Mouse (Mus musculus) neural tube, postnatal 0 days (tissue): Measurements from ENCODE around the gene Odf2. TPM values are rescaled to one million over a fixed set of nuclear protein-coding genes. Genes with fewer than 3 reads are reported as not detected.

ENCODE experiments used
- microRNA-seq: library from miRNA; unstranded; fragments of <30 nt; microRNA quantifications from one replicate; pipeline ENCODE4, GENCODE M21; 2016
- polyA plus RNA-seq: library from polyadenylated mRNA; unstranded; fragments of >200 nt; fragmentation: Nextera tagmentation; extraction: Ambion mirVana; gene quantifications from 2 replicates; pipeline ENCODE4 v1.2.1, GENCODE M21; 2015

Gene Odf2
- polyA plus RNA-seq = 59.9 and 65.7 TPM in 2 replicates

DNA sequence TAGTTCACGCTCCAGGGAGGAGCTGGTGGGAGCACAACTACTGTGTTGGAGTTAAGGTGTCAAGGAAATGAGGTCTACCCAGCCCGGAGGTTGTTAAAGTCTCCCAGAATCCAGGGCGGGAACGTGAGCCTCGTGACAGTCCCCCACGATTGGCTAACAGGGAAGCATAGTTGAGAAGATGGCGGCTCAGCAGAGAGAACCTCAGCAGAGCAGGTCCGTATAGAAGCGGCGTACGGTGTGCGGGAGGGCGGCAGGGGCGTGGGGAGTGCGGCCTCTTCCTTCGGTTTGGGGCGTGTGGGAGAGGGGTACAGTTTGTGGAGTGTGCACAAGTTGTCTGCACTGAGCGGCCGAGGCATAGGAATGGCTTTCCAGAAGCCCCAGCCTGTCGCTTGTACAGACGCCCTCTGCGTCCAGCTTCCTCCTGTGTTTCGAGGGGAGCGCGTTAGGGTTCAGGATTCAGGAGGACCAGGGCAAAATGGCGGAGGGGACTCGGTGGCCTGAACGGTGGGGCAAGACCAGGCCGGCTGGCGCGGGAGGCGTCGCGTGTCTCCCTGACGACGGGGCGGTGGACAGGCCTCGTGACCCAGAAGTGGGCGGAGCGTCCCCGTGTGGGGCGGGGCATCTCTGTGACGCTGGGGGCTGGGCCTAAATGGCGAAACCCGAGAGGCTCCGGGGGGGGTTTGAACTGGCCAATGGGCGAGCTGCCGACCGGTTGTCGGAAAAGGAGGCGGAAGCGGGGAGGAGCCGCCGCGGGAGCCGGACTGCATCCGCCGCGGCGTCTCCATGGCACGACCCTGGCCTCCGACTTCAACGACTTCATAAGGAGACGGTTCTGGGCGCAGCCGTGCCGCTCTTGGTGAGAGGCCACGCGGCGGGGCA is at the start of gene Odf2:
Odf2 (plus strand) TSS at position 156 of the 879 bp plus-strand sequence.

DNA sequence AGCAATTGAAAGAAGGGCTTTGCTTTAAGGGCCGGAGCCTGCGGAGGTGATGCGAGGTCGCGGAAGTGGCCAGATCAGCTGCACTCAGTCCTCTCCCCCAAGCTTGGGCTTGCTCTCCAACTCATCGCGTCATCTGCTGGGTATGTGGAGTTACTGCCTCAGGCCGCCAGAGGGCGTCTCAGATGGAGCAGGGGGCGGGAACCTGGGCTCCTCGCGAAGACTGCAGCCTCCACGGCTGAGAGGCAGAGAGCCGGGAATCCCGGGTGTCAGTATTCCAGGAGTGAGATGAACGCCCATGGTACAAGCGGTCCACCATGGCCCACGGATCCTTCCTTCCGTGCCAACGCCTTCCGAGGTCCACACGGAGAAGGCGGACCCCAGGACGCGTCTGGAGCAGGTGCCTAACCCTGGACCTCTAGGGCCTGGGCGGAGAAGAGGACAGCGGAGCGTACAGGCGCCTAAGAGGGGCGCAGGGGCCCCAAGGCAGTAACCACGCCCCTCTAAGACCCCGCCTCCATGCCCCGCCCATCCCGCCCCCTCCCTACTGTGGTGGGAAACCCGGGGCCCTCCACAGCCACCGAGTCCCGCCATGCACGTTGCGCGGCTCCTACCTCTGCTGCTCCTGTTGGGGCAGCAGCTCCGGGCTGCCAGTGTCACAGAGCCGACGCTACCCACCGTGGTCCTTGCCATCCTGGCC is 19.9 kb upstream of the Odf2 start, which contains the start of gene Cercam:
Cercam (plus strand) TSS at position 216 of the 697 bp plus-strand sequence.

DNA sequence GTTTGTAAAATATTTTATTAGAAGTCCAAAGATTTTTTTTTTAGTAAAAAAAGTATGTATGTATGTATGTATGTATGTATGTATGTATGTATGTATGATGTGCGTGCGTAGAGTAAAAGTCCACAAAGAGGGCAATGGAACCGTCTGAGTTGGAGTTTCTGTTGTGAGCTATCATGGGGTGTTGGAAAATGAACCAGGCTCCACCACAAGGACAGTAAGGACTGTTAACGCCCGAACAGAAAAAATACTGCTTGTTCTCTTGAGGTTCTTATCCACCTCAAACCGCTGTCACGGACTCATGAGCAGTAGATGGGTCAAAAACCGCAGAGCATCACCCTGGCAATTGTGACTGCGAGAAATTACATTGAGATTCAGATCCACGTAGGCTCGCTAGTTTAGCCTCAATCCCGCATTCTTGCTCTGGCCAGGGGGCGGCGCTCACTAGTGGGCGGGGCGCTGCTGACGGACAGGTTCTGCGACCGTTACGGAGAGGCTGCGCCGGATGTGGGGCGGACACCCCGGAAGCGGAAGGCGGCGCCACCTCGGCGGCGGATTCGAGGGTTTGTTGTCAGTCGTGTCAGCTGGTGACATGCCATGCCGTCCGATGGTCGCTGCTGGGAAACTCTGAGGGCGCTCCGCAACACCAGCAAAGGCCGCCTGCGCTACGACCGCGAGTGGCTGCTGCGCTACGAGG is 46.0 kb downstream of the Odf2 start, which contains the start of gene Gle1:
Gle1 (plus strand) TSS at position 521 of the 694 bp plus-strand sequence.

DNA sequence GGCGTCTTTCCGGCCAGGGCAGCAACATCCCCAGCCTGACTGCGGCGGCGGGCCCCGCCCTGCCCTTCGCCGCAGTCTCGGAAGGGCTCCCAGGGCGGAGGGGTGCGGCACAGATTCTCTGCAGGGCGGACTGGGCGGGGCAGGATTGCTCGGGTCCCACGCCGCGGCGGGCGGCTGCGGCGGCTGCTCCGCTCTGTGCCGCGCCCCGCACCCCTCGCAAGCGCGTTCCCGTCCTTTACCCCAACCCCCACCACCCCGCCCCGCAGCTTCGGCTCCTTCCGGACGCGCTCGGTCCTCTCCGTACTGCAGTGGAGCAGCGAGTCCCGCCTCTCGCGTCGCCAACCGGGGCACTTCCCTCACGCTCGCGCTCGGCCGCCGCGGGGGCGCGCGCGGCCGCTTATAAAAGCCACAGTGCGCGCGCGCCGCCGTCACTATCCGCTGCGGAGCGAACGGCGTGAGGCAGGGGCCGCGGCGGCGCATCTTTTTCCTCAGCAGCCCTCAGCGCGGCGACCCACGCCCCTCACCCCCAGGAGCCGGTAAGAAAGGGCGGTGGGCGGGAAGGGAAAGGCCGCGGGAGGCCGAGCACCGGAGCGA is 76.3 kb downstream of the Odf2 start, which contains the start of gene Sptan1:
Sptan1 (plus strand) TSS at position 311 of the 594 bp plus-strand sequence.

Small RNA genes lying within 50 kb of the gene (microRNA-seq; reads per million reads assigned to microRNA genes)
- gene Mir219a-2 (not detected), gene Mir219b (not detected)

Other genes with a start within 250 kb of the Odf2 start
- 0.75 and 0.85 TPM in 2 replicates for gene Gm13420, start 137.5 kb upstream of the Odf2 start, polyA plus RNA-seq
- not detected in 2 replicates for gene Gm13547, start 129.9 kb upstream of the Odf2 start, polyA plus RNA-seq
- 35.9 and 50.8 TPM in 2 replicates for gene Coq4, start 101.7 kb upstream of the Odf2 start, polyA plus RNA-seq
- 30.1 and 35.4 TPM in 2 replicates for gene Trub2, start 100.7 kb upstream of the Odf2 start, polyA plus RNA-seq
- 56.0 and 57.6 TPM in 2 replicates for gene Slc27a4, start 86.6 kb upstream of the Odf2 start, polyA plus RNA-seq
- gene Urm1, start 69.1 kb upstream of the Odf2 start, polyA plus RNA-seq = 28.1 and 31.0 TPM in 2 replicates
- gene Cercam, start 20.1 kb upstream of the Odf2 start, polyA plus RNA-seq = 20.6 and 20.7 TPM in 2 replicates
- 39.7 and 44.2 TPM in 2 replicates for gene Gle1, start 46.2 kb downstream of the Odf2 start, polyA plus RNA-seq
- gene Sptan1, start 76.3 kb downstream of the Odf2 start, polyA plus RNA-seq = 183 and 244 TPM in 2 replicates
- 57.4 and 65.7 TPM in 2 replicates for gene Wdr34, start 159.7 kb downstream of the Odf2 start, polyA plus RNA-seq
- gene Set, start 168.2 kb downstream of the Odf2 start, polyA plus RNA-seq = 280 and 287 TPM in 2 replicates
- 0.87 and 1.0 TPM in 2 replicates for gene Pkn3, start 188.5 kb downstream of the Odf2 start, polyA plus RNA-seq
- gene Zdhhc12, start 204.4 kb downstream of the Odf2 start, polyA plus RNA-seq = 35.6 and 39.5 TPM in 2 replicates
- gene Zer1, start 235.4 kb downstream of the Odf2 start, polyA plus RNA-seq = 16.3 and 17.7 TPM in 2 replicates
- 9.2 and 10.8 TPM in 2 replicates for gene Tbc1d13, start 244.5 kb downstream of the Odf2 start, polyA plus RNA-seq